Mouse (Mus musculus) stomach, postnatal 0 days (tissue): Measurements from ENCODE around the gene Fgfr2.

Source experiments
- CTCF ChIP-seq: IDR thresholded peaks from 2 replicates; pipeline ENCODE4 v1.5.1; 2016; ENCODE audit warnings: antibody characterized with exemption, low read depth, mild to moderate bottlenecking, moderate library complexity
- EP300 ChIP-seq: optimal IDR thresholded peaks from 2 replicates; pipeline ENCODE3; 2016; ENCODE audit warnings: antibody characterized with exemption

DNA sequence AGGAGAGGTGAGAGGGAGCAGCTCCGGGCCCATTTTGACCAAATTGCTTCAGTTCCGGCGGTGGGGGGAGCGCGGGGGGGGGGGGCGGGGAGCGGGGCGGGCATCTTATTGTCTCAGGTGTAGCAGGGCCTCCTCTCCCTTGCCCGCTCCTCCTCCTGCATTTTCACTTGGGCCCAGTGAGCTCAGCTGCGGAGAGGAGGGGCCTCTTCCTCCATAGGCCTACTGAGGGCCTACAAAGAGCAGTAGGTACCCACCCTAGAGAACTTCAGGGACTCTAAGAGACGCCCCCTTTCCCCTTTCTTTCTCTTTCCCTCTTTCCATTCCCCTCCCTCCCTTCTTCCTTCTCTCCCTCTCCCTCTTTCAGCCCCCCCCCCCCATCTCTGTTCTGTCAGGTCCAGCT lies 1520.0 kb downstream of the Fgfr2 start:
- TF ChIP-seq CTCF (no peak), EP300 (no peak)
